ENCODE assay signal across 21 mouse cellular contexts in the genomic region with DNA sequence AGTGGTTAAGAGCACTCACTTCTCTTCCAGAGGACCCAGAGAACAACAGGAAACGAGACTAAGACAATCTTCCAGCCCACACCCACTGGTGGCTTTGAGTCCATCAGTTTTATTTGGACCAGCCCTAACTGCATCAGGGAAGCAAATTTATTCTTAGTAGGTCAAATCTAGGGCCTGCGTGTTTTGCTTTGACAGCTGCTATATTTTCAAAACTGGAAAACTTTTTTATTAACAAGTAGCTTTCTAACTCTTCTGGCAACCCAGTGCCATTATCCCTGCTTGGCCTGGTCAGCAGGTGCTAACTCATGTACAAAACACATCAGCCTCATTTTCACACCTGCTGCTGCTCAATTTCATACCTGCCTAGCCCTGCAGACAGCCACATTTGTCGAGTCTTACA.
DNase-seq lines count a peak whose midpoint lies in the region; TF ChIP-seq lines count a peak whose summit lies in the region.
"Had no signal": no experiment of that assay in that cellular context is flagged by ENCODE, and none has a peak within 500 bp of the region (broad histone marks: within the 10 kb centered on the region; RNA-seq: fewer than 3 reads in every experiment).

No protein-coding gene starts in this region.

- no peaks in the 10 kb centered on the region for H3K36me3 ChIP-seq in heart, adult 2 months (ENCODE audit: control insufficient read depth, insufficient read depth, low read length)
- H3K36me3 ChIP-seq: embryonic facial prominence, embryonic 10.5 days; embryonic facial prominence, embryonic 12.5 days; forebrain, embryonic 15.5 days; G1E had no signal

- no peak for TF ChIP-seq CTCF in gastrocnemius, adult 2 months (IDR thresholded peaks at IDR 0.05)
- TF ChIP-seq CTCF in heart, adult 2 months (IDR thresholded peaks at IDR 0.05), result no peak

- H3K27ac ChIP-seq in gastrocnemius, adult 2 months, result peak overlapping the region; percentile 48
- H3K27ac ChIP-seq in heart, adult 2 months, result peak overlapping the region; percentile 42
- peak overlapping the region; percentile 26; the same call in 1 of the 2 replicates for H3K27ac ChIP-seq in brown adipose tissue, adult 24 weeks (replicated peaks; ENCODE audit: low read depth, low read length)
- H3K27ac ChIP-seq: embryonic facial prominence, embryonic 10.5 days; embryonic facial prominence, embryonic 12.5 days; forebrain, embryonic 13.5 days; forebrain, embryonic 15.5 days had no signal

- H3K4me1 ChIP-seq in heart, adult 2 months (ENCODE audit: control insufficient read depth, insufficient read depth, low read length), result peaks cover 1% of the 10 kb centered on the region; the same call in 1 of the 2 replicates
- 0 out of 2 replicates have a peak, but pooled peaks cover 2% of the 10 kb centered on the region for H3K4me1 ChIP-seq in brown adipose tissue, adult 24 weeks (ENCODE audit: control insufficient read depth, insufficient read depth, insufficient read length, low read length)
- H3K4me1 ChIP-seq: forebrain, embryonic 13.5 days; forebrain, embryonic 15.5 days had no signal

- no peak for TF ChIP-seq POLR2A in heart, adult 2 months (IDR thresholded peaks at IDR 0.05; ENCODE audit: insufficient read depth, low read depth, low read length)

- H3K27me3 ChIP-seq in heart, adult 2 months (ENCODE audit: control insufficient read depth, insufficient read depth, low read length), result no peaks in the 10 kb centered on the region
- H3K27me3 ChIP-seq: CH12.LX; embryonic facial prominence, embryonic 12.5 days; forebrain, embryonic 13.5 days; forebrain, embryonic 15.5 days; Patski had no signal

- 47% methylated on average over 3 of the region's 3 CpGs for WGBS in heart, adult 2 months

- no peak overlapping the region for H3K9ac ChIP-seq in heart, adult 2 months (ENCODE audit: low read depth, low read length)
- H3K9ac ChIP-seq: embryonic facial prominence, embryonic 12.5 days; forebrain, embryonic 13.5 days; forebrain, embryonic 15.5 days; forebrain, postnatal 0 days had no signal

- no peak for DNase-seq in gastrocnemius, adult 2 months
- DNase-seq in gastrocnemius, adult 8-10 months (ENCODE audit: low spot score in 2 of 2), result no peak
- no peak for DNase-seq in heart, adult 2 months
- no peak for DNase-seq in heart, postnatal 36 days
- DNase-seq: adrenal gland, adult 8-10 months; adrenal gland, postnatal 25 days; B cell, adult 2 months; cerebellum, adult 11-12 months; cerebellum, adult 2 months; cerebellum, adult 9-10 months; cerebellum, postnatal 10 days; cerebellum, postnatal 25 days; forebrain, postnatal 0 days had no signal

- H3K4me3 ChIP-seq in gastrocnemius, adult 2 months, result no peak overlapping the region
- no peak overlapping the region for H3K4me3 ChIP-seq in heart, adult 2 months
- H3K4me3 ChIP-seq in brown adipose tissue, adult 24 weeks (ENCODE audit: insufficient read depth, low read depth, low read length), result no peak overlapping the region
- H3K4me3 ChIP-seq: embryonic facial prominence, embryonic 10.5 days; embryonic facial prominence, embryonic 12.5 days; forebrain, embryonic 13.5 days; forebrain, embryonic 15.5 days had no signal

- H3K79me2 ChIP-seq in heart, adult 2 months (replicated peaks; ENCODE audit: control insufficient read depth, insufficient read depth, low read length), result no peaks in the 10 kb centered on the region

- intact Hi-C loops in gastrocnemius, adult 2 months (cut with DNase I), result no loop called here
- intact Hi-C loops in heart, adult 2 months (cut with DNase I), result loop anchor here (10.0 kb wide), 1 partner anchor 147 kb away; the partner anchor contains the start of gene Plce1
- intact Hi-C loops in heart, postnatal 36 days (cut with DNase I), result no loop called here

- no peak for TF ChIP-seq EP300 in heart, adult 2 months (IDR thresholded peaks at IDR 0.05; ENCODE audit: insufficient read depth, low read depth, low read length)
